Mouse (Mus musculus) kidney, postnatal 4 days (tissue): ENCODE data around the gene Lhx6.

Experiments used
- DNase-seq, 2 experiments: peaks; one replicate each; pipeline ENCODE4 v3.0.0; 2021; ENCODE audit warnings: mixed read lengths in 2 of 2

Lhx6 gene

DNA sequence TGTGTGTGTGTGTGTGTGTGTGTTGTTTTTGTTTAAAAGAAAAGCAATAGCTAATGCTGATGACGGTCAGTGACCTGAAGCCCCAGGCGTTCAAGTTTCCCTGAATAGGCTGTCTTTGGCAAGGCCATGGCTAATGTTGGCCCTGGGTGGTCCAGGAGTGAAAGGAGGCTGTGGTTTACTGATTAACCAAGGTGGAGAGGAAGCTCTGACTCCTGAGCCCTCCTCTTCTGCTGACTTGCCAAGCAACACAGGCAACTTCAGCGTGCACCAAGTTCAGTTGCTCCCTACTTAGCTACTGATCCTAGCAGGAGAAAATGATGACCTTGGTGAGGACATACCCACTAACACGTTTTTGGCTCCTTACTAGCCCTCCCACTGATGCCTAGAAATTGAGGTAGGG is 12.5 kb downstream of the Lhx6 start:
- peak in 1 of 2 experiments; percentile 53 for DNase-seq

DNA sequence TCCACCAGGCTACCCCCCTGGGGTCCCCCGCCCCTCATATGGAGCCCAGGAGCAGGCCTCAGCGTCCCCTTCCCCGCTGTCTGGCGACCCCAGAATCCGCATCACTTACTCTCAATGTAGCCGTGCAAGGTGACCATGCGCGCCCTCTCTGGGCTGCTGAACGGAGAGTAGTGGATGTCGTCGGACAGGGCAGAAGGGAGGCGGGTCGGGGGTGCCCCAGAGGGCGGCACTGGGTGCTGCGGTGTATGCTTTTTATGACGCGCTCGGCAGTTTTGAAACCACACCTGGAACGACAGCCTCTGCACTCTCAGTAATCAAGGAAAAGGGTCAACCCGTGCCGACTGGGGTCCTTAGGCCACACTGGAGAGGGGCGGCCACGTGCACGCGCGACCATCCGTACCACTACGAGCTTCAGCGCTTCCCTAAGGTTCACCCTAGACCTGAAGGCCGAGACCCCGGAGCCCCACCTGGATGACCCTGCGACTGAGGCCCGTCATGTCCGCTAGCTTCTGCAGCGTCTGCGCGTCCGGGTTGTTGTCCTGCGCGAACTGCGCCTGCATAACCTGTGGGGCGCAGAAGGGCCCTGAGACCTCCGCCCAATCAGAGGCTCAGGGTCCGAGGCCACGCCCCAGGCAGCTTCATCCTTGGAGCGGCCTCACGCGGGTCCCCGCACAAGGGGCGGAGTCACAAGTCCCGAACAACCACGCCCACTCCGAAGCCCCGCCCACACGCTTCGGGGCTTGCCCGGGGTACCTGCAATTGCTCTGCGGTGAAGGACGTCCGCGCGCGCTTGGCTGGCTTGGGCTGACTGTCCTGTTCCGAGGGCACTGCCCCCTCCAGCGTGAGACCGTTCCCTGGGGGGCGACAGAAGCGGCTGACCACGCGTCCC is 14.1 kb downstream of the Lhx6 start:
- DNase-seq, result peak; percentile 78 to 83

DNA sequence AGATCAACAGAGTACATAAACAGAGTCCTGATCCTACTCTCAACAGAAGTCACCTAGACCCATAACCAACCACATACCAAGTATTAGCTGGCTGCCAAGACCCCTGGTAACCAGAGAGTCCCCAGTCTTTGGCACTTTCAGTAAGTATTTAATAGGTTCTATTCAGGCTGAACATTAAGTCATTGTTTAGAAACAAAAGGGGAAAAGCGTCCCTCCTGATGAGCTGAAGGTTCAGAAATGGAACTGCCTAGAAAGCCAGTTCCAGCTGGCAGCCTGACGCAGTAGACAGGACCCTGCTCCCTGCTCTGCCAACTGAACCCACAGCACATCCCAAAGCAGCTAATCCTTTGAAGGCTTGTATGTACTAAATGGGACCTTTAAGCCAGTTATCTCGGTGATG is 16.0 kb downstream of the Lhx6 start:
- no peak for DNase-seq

DNA sequence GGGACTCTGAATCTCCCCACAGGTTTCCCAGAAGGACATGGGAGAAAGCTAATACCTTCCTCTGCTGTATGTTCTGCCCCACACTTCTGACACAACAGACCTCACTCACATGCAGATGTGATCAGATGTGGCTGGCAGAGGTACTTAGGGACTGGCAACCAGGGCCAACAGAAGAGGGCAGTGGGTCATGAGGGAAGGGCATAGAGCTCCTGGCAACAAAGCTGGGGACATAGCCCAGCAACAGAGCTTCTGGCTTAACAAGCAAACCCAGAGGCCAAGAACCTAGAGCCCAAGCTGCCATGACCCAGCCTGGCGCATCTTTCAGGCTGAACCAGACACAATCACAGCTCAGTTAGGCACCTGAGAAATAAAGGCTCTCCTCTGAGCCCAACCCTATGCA is 20.2 kb downstream of the Lhx6 start:
- no peak for DNase-seq

DNA sequence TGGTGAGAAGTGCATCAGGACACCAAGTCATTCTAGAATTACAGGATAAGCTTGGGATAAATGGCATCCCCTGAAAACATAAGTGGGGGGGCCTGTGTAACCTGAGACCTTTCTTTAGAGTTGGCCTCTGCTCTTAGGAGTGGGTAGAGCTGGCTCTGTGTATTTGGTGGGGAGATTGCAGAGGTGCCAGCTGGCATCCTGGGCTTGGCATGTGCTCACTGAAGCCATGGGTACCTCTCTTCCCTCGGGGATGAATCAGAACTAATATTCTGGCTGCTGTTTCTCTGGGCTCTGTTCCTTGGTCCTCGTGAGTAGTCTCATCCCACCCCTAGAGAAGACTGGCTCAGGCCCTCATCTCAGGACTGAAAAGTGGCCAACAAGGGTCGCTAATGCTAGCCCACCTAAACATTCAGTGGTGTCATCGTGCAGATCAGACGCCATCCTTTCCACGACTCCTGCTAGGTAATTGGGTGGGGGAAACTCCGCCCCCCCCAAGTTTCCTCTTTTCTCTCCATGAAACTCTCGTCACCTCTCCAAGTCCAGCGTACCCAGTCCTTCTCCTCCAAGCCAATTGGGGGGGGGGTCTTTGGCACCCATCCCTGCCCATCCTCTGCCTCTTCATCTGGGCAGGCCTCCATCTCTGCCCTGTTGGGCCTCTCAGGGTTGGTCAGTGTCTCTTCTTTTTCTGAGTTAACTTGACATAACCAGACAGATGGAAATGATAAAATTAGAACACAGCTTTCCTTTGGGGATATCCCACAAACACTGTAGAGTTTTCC is 22.2 kb downstream of the Lhx6 start:
- no peak for DNase-seq

DNA sequence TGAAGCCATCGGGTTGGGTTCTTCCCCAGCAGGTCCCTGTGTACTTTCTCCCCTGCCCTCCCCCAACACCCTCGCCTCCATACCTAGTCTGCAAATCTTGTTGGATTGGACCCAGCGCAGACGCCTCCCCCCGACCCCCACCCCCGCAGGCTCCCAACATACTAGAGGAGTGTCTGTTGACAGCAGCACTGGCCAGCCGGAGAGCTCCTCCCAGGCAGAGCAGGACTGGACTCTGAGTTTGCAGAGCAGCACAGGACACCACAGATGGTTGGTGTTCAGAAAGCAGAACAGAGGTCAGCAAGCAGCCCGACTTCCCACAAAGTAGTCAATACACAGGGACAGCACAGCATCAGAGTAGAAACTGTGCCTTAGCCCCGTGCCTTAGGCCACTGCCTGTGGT is 23.8 kb downstream of the Lhx6 start:
- peak; percentile 62 to 78 for DNase-seq

DNA sequence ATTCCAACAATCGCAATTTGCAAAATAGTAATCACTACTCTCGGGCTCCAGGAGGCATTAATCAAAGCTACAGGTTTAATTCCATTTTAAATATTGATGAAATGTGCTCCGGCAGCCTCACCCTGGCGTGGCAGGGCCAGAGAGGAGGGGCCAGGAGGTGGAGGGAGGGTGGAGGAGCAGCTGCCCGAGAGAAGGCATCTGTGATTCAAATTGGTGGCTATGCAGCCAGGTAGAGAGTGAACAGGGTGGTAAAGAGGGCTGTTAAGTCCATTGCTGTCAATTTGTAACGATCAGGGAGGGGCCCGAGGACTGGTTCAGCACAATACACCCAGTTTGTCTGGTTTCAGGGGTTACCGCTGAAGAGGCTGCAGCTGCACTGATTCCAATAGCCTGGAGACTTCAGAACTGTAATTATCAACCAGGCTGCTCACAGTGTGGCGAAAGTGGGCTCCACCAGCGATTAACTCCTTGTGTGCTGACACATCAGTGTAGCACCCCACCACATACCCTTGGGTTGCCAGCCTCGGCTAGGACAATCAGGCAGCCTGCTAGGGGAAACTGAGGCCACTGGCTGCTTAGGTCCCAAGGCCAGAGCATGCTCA is 27.9 kb downstream of the Lhx6 start:
- DNase-seq, result peak in 1 of 2 experiments; percentile 17

DNA sequence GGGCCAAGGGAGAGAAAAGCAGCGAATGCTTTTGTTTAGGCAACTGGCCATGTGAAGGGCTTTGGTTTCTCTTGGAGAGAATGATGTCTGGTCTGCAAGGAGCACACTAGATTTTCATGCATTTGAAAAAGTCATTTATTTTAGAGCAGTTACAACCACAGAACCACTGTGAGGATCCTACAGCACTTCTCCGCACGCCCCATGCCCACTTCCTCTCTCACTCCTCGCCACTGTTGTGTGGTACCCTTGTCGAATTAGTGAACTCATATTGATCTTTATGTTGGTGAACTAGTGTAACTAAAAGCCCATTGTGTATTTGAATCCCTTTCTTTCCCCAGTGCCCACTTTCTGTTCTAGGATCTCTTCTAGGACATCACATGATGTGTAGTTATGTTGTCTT is 30.0 kb downstream of the Lhx6 start:
- DNase-seq, result no peak

DNA sequence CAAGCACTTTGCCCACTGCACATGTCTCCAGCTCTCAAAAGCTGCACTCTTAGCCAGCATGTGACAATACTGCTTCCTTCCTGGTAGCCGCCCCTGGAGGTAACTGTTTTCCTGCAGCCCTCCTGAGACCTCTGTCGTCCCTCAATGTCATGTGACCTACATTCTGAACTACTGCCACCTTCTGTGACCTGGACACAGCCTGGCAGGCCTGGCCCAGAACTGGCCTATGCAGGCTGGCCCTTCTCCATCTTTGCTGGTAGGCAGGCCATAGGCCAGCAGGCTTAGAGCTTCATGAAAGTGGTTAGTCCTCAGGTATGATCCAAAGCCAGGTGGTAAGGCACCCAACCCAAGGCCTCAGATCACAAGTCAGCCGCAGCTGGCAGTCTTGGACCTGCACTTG is 31.4 kb downstream of the Lhx6 start:
- no peak for DNase-seq

DNA sequence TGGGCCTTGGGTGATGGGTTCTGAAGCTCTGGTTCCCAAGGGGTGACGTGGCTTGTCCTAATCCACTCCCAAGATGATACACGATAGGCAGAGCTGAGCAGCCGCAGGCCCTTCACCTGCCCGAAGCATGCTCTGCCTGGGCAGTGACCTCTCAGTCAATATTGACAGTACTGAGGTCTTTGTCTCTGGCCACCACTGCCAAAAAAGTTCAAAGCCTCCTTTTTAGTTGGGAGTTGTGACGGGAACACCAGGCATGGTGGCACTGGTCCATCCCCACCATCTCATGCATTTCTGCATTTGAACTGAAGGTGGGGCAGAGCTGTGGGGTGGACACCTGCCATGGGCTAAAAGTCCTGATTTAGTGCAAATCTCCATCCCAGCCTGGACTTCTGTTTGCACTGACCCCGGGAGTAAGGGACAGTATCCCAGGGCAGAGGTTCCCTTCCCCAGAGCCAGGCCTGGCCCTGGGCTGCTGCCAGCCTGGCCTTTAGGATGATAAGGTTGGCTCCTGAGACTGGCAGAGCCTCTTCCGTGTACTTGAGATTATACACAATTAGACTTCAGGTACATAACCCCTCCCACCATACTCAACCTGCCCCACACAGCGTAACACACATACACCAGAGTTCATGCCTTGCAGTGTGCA is 33.4 kb downstream of the Lhx6 start:
- no peak for DNase-seq

DNA sequence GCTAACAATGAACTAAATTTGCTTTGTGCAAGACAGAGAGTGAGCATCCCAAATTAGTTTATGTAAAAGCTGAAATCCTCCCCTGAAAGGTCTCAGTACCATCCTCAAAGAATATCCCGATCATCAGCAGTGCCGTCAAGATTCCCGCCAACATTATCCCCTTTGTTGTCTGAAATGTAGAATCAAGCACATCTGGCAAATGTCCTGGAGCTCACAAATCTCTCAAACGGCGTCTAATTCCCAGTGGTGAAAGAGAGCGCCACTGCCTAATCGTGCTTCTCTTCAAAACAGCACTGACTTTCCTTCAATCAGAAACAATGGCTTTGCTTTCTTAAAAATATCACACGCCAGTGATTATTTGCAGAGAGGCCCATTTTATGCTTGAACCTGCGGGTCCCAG is 38.1 kb downstream of the Lhx6 start:
- DNase-seq, result no peak

DNA sequence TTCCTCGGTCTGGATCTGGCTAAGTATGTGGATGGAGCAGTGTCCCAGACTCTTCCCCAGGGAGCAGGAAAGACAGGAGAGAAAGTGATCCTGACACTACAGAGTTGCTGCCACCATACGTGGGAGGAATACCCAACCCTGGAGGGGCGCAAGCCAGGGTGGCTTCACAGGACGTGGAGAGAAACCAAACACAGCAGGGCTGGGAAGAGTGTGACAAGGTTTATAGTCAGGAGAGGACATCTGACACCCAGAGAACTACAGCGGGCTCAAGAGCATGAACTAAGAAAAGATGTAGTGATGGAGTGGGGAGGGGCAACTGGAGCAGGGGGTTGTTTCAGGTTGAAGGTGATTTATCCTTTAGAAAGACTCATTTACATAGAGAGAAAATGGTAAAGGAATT is 43.8 kb downstream of the Lhx6 start:
- DNase-seq, result no peak

DNA sequence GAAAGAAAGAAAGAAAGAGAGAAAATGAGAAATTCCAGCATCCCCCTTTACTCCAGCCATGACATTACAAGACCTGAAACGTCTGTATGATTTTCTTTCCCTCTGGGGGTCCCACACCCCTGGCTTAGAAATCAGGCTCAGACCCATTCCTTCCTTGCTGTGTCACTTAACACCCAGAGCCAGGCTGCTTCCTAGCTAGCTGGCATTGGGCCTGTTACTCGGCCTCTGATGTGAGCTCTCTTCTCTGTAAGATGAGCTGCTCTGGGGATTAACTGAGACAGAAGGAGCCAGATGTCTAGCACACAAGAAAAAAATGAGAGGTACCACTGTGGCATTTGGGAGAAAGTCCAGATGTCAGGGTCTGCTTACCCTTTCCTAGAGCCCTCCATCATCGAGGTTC is 49.0 kb downstream of the Lhx6 start:
- no peak for DNase-seq

DNA sequence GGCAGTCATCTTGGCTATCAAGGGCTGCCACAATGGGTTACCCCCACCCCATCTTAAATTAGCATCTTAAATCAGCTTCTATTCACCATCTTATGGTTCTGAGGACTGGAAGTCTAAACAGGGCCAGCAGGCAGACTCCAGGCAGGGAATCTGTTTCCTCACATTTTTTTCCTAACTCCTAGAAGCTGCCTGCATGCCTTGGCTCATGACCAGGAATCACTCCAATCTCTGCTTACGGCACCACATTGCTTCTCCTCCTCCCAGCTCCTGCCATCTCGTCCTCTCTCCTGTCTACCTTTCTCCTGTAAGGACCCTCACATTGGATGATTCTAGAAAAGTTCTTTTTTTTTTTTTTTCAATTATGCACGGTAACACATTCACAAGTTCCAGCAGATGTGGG is 52.0 kb downstream of the Lhx6 start:
- DNase-seq, result no peak

DNA sequence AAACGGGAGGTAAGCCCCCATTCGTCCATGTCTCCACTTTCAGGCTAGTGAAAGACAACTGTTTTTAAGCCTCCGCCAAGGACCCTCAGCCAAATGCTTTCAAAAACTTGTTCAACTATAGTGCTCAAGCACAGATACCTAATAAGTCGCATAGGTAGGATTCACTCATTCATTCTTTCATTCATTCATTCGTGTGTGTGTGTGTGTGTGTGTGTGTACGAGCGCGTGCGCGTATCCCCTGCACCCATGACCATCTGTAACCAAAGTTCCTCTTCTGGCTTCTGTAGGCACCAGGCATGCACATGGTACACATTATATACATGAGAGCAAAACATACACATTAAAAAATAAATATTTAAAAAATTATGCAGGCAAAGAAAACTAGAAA is 55.6 kb downstream of the Lhx6 start:
- DNase-seq, result no peak

DNA sequence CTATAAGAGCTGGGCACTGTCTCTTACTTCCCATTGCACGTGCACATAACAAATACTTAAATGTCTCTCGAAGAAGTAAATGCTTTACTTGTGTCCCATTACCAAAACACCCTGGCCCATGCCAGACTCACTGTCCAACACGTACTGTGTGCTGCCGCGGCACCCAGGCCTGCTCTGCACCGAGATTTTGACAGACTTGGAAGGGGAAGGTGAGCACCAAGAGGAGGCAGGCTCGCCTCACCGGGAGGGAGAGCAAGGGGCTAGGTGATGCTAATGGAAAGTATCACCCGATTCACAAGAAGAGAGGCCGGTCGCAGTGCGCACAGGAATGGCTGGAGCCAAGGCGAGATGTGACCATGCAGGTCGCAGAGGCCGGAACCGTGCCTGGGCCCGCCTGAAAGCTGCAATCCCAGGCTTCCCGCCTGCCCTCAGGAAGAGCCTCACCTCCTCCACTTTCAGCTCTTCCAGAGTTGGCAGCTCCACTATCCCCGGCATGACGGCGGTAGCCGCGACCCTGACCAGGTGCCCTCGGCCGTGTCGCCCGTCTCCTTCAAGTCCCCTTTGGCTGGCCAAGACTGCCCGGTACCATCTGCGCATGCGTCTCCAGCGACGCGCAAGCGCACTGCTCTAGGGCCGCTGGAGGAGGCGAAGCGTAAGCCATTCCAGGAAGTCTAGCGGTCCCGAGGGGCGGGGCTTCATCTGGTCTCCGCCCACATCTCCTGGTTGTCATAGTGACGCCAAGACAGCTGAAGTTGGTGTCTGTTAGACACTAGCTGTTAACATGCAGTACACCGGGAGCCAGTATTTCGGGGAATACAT is 56.3 kb downstream of the Lhx6 start, which contains the start of the genes Ndufa8 and Morn5:
TSS of gene Ndufa8 (minus strand) at position 659 of the 819 bp plus-strand sequence.
TSS of gene Morn5 (plus strand) at position 711 of the 819 bp plus-strand sequence.
- peak; percentile 99 for DNase-seq

DNA sequence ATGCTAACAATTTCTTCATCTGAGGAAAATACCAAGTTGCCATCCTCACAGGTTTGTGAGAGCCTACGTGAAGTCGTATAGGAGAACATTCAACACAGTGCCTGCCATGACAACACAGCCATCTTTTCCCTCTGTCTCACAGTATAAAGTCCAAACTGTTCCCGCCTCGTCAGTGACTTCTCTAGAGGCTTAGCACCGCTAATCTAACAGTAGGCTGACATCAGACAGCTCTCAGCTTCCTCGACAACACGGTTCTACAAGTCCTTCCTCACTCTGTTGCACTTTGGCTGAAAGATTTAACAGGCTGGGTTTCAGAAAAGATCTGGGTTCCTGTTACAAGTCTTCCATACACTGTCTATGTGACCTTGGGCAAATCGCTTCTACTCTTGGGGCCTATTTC is 57.0 kb downstream of the Lhx6 start:
- DNase-seq, result no peak

DNA sequence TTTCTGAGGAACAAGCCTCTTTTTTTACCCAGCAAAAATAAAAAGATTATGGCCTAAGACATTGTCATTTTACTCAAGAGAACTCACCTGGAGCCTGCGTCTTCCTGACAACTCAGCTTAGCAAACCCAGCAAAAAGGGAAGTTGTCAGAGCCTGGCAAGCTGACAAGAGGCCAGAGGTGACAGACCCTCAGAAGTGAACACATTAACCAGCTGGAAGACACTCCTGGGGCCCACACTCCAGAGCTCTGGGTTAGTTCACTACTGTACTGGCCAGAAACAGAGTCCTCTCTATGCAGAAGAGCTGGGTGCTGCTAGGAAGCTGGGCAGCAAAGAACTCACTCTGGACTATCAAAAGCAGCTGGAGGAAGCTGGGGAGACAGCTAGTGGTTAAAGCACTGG is 64.3 kb downstream of the Lhx6 start:
- DNase-seq, result peak in 1 of 2 experiments; percentile 32

DNA sequence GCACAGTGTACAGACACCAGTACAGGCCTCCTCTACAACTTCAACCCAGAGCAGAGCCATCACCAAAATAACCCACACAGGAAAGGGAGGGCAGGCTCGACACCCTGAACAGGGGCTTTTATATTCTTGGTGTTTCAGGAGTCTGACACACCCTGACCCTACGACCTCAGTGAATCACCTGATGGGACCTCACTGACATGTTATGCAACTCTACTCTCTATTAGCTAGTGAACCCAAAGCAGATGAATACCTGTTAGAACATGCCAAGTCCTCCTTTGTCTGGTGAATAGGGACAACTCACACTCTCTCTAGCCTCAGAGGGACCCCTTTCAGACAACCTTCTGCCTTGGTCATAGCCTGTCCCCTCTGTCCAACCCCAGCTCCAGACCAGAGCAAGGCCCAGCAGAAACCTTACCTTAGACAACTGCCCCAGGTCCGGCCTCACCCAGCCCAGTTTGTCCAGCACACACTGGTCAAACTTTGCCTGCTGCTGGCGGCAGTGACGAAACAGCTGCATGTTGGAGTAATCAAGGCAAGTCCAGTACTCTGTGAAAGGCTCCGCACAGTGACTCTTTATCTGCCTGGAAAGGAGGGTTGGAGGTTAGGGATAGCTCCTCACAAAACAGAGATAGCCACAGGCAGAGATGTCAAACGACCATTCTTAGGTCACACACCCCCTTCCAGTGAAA is 65.8 kb downstream of the Lhx6 start:
- no peak for DNase-seq

DNA sequence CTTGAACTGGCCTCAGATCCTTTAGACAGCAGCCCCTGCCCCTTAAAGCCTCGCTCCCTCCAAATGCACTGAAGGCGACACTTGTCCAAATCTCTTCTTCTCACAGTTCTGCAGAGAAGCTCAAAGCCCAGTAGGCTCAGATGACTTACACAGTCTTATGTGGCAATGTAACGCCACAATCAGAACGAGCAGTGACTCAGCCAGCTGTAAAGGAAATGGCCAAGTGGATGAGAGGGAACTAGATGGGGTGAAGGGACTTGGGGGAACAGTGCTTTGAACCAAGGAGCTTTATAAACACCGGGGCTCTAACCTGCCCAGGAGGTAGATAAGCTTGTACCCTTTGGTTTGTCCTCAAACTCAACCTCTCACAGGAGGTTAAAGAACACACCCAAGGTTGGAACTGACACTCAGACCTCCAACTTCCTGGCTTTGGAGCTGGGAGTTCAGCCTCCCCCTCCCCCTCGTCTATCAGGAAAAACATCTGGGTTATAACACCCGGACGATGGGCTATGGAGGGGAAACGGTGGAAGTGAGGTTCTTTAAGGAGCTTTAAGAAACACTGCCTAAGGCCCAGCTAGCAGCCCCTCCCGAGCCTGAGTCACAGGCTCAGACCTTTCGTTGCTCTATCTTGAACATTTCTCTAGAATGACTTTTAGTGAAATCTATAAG is 69.7 kb downstream of the Lhx6 start:
- peak; percentile 37 to 64 for DNase-seq

DNA sequence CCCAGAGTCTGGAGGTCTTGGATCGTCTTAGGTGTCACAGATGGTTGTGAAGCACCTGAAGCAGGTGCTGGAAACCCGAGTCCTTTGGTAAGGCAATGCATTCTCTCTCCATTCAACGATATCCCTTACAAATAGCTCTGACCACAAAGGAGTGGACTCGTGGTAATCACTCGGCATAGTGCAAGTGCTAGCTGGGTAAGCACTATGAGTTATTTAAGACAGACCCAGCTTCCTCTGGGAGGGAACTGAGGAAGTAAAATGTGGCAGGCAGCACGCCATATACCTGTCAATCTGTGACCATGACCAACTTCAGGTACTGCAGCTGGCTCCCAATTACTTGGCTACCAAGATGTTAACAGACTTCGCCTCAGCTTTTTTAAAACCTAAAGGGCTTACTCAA is 70.3 kb downstream of the Lhx6 start:
- DNase-seq, result no peak
